Mouse (Mus musculus): Measurements from ENCODE around the gene Map1b. TPM values are rescaled to one million over a fixed set of nuclear protein-coding genes. Genes with fewer than 3 reads are reported as not detected.

Map1b gene
- 10 to 100 TPM; 60.8 to 63.4 TPM for total RNA-seq (2021)
- long read RNA-seq, experiment 1, partial matches to known transcripts, result 2 of 6 reads
- long read RNA-seq, experiment 1, other reads (novel, unspliced or antisense), result 2 of 6 reads
- long read RNA-seq, experiment 2, partial matches to known transcripts, result 3 of 6 reads
- long read RNA-seq, experiment 2, other reads (novel, unspliced or antisense), result 3 of 6 reads

- DNase-seq (ENCODE audit: low spot score in 2 of 2), result peak; percentile 35 to 62
Observed at GRCm38 (mm10) chr13:99516448-99516881, at the start of gene Map1b. Gene Map1b, minus strand, starts transcription at chr13:99516540.

DNA sequence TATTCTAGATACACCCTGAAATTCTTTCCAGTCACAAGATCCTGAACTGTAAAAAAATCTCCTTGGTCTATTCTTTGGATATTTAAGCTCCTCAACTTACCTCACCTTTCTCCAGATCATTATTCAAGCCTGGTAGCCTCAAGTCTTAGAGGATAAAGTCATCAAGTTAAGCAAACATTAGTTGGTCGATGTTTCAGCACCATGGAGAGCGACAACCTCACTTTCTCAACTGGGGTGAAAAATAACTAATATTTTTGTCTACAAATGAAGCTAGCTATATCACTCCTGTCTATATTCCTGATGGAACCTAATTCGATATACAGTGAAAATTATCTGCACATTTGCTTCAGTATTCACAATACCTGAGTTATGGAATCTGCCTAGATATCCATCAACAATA, 48.0 kb upstream of the Map1b start:
- DNase-seq (ENCODE audit: low spot score in 2 of 2), result peak in 1 of 2 experiments; percentile 51

DNA sequence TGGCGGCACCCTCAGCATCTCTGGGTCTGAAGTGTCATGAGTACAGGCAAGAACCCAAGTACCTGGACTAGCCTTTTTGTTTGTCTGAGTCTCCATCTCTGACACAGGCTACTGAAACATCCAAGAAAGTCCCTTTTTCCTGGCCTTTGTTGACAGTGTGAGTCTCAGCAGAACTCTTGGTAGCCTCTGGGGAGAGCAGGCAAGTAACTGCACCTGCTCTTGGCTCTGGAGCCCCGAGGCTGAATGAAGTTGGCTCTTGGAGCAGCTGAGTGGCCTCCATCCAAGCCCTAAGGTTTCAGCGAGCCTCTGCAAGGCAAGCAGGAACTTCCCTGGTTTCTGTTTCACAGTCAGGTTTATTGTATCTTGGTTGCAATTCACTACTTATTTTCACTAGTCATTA, 46.7 kb upstream of the Map1b start:
- no peak for DNase-seq (ENCODE audit: low spot score in 2 of 2)

DNA sequence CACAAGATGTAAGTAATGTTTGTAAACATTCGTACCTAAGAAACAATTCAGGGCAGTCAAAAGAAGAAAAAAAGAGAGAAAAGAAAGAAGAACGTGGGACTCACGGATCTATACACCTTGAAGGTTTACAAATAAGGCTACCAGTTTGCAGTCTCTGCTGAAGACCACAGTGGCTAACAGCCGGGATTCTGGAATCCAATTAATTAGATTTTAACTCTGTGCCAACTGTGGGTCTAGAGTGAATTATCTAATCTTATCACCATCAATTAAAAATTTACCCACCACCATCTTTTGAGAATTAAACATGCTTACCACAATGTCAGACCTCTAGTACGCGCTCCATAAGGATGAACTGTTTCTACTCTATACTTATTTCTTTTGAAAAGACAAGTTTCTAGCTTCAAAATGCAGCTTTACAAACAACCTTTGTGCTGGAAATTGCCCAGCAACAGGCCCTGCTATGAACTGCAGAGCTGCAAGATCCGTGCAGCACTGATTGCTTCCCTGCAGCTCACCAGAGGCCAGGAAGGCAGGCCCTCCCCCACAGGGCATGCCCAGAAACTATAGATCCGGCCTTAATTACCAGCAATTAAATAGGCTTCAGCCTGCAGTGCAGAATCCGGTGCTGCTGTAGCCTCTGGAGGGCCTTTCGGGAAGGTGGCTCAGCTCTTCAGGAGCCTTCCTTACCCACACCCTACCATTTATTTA, 45.7 kb upstream of the Map1b start:
- no peak for DNase-seq (ENCODE audit: low spot score in 2 of 2)

DNA sequence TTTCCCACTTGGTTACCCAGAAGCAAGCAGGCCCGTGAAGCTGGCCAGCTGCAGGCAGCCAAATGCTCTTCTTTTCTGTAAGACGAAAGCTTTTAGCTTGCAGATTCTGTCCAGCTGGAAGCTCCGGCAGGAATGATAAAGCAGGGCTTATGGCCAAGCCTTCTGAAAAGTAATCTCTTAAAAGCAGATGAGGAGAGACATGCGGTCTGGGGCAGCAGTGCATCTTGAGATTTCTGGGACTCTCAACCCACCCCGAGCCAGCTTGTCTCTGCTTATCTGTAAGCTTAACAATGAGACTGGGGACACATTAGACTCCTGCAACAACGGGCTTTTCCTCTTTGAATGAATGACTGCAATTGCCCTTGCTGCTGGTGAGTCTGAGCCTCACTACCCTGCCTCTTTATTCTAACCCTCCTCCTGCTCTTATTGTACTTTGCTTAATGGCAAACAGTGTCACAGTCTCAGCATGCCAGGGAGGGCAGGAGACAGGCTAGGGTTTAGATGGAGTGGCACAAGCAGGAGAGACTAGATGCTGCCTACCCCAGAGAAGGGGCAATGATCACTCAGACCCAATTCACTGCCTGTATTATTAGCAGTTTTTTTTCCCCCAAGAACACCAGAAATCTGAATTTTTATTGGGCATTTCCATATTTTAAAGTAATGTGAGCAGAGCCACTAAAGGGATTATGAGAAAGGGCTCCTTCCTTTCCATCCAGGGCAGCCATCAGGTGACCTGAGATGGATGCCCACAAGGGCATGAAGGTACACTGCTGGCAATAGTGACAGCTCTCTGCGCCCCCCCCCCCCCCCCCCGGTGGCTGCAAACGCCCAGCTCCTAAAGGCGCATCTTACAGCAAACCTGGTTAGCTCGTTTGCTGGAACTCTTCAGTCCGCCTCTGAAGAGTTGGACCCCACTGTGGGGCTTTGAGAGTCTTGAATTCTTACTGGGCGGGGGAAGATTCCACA, 44.6 kb upstream of the Map1b start:
- peak in 1 of 2 experiments; percentile 14 for DNase-seq (ENCODE audit: low spot score in 2 of 2)

DNA sequence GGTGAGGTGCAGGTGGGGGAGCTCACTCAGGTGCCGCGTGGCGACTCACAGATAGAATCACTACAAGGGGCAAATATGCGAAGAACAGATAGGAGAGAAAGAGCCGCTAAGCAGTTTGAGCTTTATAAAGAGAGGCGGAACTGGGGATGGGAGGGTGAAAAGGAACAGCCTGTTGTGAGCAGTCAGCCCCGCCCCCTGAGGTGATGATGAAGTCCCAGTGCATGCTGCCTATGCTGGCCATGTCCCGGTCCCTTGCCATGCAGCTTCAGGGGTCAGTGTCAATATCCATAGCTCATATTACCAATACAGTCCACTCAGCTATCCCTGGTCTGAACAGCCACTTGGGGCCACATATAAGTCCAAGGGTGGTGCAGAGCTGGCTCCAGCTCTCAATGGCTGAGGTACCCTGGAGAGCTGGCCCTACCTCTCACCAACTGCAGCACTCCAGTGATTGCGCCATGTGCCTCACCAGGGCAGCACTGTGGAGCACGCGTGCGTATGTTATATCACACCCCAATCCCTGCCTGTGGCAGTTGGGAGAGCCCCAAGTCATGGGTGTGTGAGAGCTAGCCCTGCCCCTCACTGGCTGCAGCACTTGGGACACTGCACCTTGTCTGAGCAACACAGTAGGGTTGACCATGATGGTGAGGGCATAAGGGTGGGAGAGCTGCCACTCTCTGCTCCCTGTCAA, 42.0 kb upstream of the Map1b start:
- DNase-seq (ENCODE audit: low spot score in 2 of 2), result no peak

DNA sequence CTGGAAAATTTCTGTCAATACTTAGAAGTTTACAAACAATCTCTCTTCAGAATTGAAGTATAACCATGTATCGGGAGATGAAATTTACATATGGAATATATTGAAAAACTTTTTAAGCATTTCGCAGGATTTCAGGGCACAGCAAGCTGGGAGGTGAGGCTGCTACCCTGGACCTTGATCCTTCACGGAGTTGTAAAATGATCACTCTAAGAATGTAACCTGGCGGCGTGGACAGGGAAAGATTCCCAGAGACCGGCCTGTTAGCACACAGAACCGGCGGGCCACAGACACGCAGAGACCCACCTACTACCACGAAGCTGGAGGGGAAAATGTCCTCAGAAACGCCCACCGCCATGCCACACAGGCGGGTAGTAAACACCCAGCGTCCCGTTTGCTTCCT, 41.5 kb upstream of the Map1b start:
- DNase-seq (ENCODE audit: low spot score in 2 of 2), result no peak

- DNase-seq (ENCODE audit: low spot score in 2 of 2), result no peak
Observed at GRCm38 (mm10) chr13:99557331-99557730, 41.0 kb upstream of the Map1b start.

GRCm38 (mm10) chr13:99554960-99555359, 38.6 kb upstream of the Map1b start:
- DNase-seq (ENCODE audit: low spot score in 2 of 2), result no peak

DNA sequence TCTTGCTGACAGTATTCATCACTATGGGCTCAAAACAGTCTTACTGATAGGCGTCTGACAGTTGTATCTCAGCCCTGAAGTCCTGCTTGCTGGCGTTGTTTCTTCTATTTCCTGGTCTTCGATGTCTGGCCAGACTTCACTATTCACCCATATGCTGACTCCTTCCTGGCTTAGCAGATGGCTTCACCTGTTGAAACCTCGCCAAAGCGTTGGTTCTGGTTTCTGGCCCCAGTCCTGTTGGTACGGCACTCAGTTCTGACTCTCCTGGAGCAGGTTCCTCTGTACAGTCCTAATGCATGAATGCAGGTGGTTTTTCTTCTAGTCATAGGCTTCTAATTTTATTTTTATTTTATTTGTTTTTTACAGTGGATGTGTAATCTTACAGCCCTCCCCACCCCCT, 38.1 kb upstream of the Map1b start:
- DNase-seq (ENCODE audit: low spot score in 2 of 2), result no peak

GRCm38 (mm10) chr13:99552381-99552780, 36.0 kb upstream of the Map1b start:
- no peak for DNase-seq (ENCODE audit: low spot score in 2 of 2)

DNA sequence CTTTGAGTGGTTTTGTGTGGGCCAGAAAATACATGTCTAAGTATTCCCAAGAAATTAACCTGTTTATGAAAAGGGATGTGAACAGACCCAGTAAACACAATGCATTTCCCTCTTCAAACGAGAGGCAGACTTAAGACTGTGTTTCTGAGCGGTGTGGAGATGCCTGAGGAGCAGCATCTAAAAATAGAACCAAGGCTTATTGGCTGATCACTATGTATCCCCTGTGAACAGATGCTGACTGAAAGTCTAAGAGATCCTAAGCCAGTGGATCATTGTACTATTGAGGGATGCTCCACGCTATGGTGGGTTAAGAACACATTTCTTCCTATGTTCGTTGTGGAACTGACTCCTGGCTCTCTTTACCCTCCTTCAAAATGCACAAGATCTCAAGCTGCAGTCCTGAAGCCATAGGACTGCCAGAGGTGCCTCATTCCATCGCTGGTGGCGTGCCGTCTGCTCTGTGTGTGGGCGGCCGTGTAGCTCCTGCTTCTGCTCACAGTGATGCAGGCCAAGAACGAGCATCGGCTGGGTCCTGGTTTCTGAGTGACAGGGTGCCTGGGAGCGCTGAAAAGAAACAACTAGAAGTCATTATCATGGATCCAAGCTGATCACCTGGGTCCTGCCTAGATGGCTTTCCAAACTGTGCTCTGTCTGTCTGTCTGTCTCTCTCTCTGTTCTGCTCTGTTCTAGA, 34.5 kb upstream of the Map1b start:
- DNase-seq (ENCODE audit: low spot score in 2 of 2), result no peak

GRCm38 (mm10) chr13:99550060-99550459, 33.7 kb upstream of the Map1b start:
- no peak for DNase-seq (ENCODE audit: low spot score in 2 of 2)

- no peak for DNase-seq (ENCODE audit: low spot score in 2 of 2)
Observed at GRCm38 (mm10) chr13:99549584-99549983, 33.2 kb upstream of the Map1b start.

- DNase-seq (ENCODE audit: low spot score in 2 of 2), result no peak
Observed at GRCm38 (mm10) chr13:99546832-99547231, 30.5 kb upstream of the Map1b start.

- no peak for DNase-seq (ENCODE audit: low spot score in 2 of 2)
Observed at GRCm38 (mm10) chr13:99545201-99545600, 28.9 kb upstream of the Map1b start.

DNA sequence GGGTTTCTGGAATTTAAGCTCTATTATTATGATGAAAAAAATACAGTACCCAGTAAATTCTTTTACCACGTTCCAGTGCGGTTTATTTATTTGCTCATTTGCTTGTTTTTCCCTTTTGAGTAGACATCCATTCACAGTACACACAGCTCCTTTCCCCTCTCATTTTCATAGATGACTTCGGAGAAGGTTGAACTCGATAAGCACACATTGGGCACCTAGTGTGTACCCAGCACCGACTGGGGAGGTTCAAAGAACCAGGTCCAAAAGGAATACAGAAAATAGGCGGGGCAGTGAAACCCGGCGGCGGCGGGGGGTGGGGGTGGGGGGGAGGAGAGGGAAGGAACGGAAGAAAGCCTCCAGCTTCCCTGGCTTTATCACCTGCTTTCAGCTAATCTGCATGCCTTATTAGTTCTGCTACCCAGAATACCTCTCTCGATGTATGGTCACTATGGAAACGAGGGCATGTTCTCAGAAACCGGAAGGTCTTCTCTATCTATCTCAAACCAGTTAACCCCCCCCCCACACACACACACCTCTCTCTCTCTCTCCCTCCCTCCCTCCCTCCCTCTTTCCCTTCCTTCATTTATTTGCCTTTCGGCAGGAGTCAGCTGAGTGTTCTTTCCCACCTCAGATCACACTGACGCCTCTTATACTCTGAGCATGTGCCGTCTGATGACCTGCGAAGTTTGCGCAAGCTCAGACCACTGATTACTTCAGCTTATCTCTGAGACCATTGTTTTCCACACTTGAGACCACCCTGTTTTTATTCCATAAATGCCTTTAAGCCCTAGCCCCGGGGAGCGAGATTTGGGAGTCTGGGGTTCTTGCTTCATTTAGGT, 25.3 kb upstream of the Map1b start:
- DNase-seq (ENCODE audit: low spot score in 2 of 2), result no peak

DNA sequence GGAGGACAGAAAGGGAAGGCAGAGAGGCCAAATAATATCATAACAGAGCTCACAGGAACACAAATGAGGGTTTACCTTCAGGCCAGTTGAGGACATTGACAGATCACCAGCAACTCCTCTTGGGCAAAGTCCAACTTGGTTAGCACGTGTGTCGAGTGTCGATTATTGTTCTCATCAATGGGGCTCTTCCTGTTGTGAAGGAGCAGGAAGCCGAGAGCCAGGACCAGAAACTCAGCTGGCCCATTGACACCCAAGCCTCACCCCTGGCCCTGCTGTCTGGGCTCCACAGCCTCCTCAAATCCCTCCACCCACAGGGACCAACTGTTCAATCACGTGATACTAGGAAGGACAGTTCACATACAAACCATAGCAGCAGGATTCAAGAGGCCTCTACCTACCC, 22.9 kb upstream of the Map1b start:
- DNase-seq (ENCODE audit: low spot score in 2 of 2), result no peak

DNA sequence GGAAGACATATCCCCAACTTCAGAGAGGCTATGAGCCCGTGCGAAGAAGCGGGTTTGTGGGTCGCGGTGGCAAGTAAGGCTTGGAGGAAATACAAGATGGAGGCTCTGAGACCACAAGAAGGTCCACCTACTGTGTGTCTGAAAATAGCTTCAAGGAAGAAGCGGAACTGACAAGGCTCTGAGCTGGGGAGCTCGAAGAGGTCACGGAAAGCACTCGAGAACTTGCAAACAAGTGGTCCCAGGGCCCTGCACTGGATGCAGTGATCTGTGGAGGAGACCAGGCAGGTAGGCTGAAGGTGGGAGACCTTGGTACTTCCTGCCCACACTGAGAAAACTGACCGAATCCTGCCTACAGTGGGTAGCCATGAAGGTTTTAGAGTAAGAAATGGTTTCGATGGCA, 22.5 kb upstream of the Map1b start:
- no peak for DNase-seq (ENCODE audit: low spot score in 2 of 2)

All from gastrocnemius, postnatal 4 days (tissue).